Mouse (Mus musculus) G1E (cell line): ENCODE measurements around the gene Pex14.

ENCODE experiments used
- CTCF ChIP-seq: IDR thresholded peaks from 2 replicates; pipeline ENCODE4 v1.5.1; 2012; ENCODE audit warnings: low read depth, low read length, inconsistent platforms, mixed read lengths
- GATA1 ChIP-seq: IDR thresholded peaks from 2 replicates; pipeline ENCODE4 v1.6.1; 2012; ENCODE audit warnings: borderline replicate concordance, low read length, inconsistent platforms, mixed read lengths
- GATA2 ChIP-seq: IDR thresholded peaks from 2 replicates; pipeline ENCODE4 v1.6.1; 2012; ENCODE audit warnings: low read depth, low read length, inconsistent platforms, borderline replicate concordance
- TAL1 ChIP-seq: conservative IDR thresholded peaks from 2 replicates; pipeline ENCODE4 v1.6.1; 2012; ENCODE audit warnings: low read depth, low read length, inconsistent platforms, mixed read lengths

DNA sequence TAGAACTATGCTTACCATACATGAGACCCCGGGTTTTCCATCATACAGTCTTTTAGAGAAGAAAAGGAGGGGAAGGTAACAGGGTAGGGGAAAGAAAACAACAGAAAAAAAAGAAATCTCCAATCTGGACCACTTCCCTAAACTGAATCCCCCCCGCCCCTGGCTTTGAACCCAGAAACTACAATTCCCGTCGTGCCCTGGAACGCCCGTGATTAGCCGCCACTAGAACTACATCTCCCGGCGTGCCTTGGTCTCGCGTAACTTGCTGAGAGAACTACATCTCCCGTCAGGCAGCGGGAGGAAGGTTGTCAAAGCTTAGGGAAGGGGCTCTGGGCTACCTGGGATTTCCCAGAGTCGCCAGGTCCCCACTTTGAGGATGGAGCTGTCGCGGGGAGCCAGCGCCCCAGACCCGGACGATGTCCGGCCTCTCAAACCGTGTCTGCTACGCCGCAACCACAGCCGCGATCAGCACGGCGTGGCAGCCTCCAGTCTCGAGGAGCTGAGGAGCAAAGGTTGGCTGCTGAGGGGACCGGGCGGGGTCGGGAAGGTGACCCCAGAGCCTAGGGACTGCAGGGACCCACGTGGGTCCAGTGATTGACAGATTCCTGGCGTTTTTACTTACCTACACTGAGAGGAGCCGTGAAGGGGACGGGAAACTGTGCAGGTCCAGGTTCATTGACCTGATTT is 4.3 kb upstream of the Pex14 start, which contains the start of gene Dffa:
- TF ChIP-seq CTCF (no peak), GATA2 (no peak), TAL1 (no peak), GATA1 (no peak)
